Mouse (Mus musculus): Measurements from ENCODE around the gene Srpr.

Gene Srpr

DNA sequence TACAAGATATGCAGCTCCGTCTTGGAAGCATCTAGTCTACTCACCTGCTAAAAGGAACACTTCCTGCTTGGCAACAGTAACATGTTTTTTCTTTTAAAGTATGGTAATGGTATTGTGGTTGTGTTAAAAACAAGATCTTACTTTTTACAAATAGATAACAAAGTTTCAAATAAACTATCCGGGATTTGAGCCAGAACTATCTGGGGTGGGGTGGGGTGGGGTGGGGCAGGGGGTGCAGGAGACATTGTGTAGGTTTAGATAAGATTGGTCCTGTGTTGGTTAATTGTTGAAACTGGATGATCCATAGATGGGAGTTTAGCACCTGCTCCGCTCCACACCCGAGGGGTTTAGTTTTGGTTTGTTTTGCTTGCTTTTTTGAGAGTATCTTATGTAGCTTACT is 62.4 kb downstream of the Srpr start:
- no peak for DNase-seq (ENCODE audit: low spot score)

GRCm38 (mm10) chr9:35263431-35263830 is 63.5 kb downstream of the Srpr start:
- DNase-seq (ENCODE audit: low spot score), result no peak

GRCm38 (mm10) chr9:35264509-35264908 is 64.5 kb downstream of the Srpr start:
- DNase-seq (ENCODE audit: low spot score), result no peak

DNA sequence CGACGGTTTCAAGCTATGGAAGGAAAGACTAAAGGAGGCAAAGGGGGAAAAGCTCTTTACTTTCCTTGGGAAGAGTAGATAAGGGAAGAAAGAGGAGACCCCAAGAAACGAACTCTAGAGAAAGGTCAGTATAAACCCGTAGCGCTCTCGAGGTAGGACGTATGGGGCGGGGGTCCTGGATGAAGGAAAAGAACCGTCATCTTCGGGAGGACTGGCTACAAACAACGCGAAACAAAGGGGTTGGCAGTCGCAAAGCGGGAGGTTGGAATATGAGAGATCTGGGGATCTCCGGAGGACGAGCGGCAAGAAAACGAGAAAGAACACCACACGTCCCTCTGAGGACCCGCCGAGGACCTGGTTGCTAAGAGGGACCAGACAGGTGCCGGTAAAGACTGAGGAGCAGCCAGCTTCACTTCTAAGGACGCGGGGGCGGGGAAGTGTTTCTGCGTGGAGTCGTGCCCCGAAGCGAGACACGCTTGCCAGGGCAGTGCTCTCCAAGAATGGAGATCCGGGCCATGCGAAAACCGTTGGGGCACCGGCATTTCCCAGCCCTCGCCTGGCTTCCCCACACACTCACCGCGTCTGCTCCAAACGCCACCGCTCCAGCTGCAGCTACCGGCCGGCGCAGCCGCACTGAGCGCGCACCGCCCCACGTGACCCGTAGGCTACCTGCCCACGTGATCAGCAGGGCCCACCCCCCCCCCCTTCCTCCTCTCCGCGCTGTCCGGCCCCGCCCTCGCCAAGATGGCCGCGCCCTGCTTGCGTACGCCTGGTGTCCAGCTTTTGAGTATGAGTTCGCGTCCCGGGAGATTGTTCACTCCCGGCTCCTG is 67.4 kb downstream of the Srpr start, which contains the start of the genes Fam118b and Rpusd4:
Gene Fam118b, minus strand, starts transcription at position 660 of the 830 bp plus-strand sequence.
Gene Rpusd4, plus strand, starts transcription at position 720 of the 830 bp plus-strand sequence.
- peak; percentile 94 for DNase-seq (ENCODE audit: low spot score)

- DNase-seq (ENCODE audit: low spot score), result no peak
Measured at GRCm38 (mm10) chr9:35267976-35268715, 68.2 kb downstream of the Srpr start.

DNA sequence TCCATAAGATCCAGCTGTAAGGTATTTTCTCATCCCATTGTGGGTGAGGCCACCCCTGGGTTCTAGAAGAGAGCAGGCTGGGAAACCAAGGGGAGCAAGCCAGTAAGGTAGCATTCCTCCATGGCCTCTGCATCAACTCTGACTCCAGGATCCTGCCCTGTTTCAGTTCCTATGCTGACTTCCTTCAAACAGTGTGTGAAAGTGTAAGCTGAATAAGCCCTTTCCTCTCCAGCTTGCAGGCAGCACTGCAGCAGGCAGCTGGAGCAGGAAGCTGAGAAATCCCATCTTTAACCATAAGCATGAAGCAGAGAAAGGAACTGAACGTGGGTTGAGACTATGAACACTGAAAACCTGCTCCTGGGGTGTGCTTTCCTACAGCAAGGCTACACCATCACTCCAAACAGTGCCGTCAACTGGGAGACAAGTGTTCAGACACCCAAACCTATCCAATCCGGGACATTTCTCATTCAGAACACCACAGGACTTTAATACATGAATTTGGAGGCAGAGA is 77.9 kb downstream of the Srpr start:
- DNase-seq (ENCODE audit: low spot score), result no peak

- DNase-seq (ENCODE audit: low spot score), result no peak
Measured at GRCm38 (mm10) chr9:35278451-35278850, 78.5 kb downstream of the Srpr start.

- peak; percentile 74 for DNase-seq (ENCODE audit: low spot score)
Measured at GRCm38 (mm10) chr9:35282006-35282850, 82.3 kb downstream of the Srpr start.

DNA sequence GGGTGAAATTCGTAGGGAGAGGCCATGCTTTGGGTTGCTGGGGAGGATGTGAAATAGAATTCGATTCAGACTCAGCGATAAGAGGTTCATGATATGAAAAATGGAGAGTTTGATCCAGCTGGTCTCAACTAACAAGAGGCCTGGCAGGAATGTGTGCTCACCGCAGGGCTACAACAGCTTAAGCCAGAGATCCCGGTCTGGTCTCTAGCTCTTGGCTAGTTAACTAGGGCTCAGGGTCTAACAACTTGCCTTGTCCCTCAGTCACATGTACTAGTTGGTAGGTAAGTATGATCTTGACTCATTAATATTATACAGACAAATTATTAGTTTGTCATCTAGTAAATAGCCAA is 82.9 kb downstream of the Srpr start:
- DNase-seq (ENCODE audit: low spot score), result no peak

- no peak for DNase-seq (ENCODE audit: low spot score)
Measured at GRCm38 (mm10) chr9:35283415-35284069, 83.6 kb downstream of the Srpr start.

DNA sequence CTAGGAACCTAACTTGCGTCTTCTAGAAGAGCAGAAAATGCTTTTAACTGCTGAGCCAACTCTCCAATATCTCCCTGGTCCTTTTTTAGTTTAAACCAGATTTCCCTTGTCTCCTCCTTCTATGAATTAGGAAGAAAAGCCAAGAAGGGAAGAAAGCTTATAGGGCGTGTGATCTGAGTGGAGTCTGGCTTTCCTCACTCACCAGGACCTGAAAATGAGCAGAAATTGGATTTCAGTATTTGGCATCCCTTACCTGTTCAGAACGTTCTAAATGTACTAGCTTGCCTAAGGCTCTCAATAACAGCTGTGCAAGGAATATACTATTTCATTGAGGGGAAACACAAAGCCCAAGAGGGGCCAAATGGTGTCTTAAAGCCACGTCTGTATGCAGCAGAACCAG is 84.4 kb downstream of the Srpr start:
- no peak for DNase-seq (ENCODE audit: low spot score)

DNA sequence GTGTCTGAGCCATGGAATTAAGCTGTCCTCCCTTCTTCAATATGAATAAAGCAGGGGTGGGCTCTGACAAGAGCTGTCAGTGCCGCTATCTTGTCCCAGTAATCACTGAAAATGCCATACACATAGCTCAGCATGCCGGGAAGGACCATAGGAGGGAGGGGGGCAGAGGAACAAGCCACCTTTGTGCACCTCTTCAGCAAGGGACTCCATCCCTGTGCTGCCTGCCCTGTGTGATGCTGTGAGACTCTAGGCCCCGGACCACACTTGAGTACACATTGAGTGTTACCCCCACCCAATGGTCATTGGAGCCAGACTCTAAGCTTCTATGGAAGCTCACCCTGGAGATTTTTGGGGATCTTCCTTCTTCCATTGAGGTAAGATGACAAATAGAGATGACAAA is 86.4 kb downstream of the Srpr start:
- DNase-seq (ENCODE audit: low spot score), result no peak

DNA sequence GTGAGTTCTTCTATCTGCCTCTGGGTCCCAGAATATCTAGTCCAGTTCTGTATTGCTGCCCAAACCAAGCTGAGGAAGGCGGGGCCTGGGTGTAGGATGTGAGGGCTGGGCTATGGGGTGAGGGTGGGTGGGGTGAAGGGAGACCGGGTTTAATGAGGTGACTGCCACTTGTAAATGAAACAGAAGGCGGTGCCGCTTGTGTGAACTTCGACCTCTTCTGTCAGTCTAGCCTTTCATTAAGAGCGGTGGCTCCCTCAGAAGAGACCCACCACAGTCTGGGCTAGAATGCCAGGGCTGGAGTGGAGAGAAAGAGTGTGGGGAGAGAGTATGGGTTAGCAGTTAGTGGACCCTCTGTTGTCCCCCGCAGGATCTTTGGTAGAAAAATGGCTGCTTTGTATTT is 90.0 kb downstream of the Srpr start:
- DNase-seq (ENCODE audit: low spot score), result no peak

- no peak for DNase-seq (ENCODE audit: low spot score)
Measured at GRCm38 (mm10) chr9:35290417-35290816, 90.4 kb downstream of the Srpr start.

GRCm38 (mm10) chr9:35290916-35291315 is 90.9 kb downstream of the Srpr start:
- no peak for DNase-seq (ENCODE audit: low spot score)

- DNase-seq (ENCODE audit: low spot score), result no peak
Measured at GRCm38 (mm10) chr9:35293465-35293864, 93.5 kb downstream of the Srpr start.

Data from layer of hippocampus, adult 11-12 months (tissue).